Mouse (Mus musculus) thymus, adult 18-20 months (tissue): ENCODE results near the gene Pip5k1c.
A peak's percentile ranks its signal among the peaks of the same experiment; 100 is the strongest.

Experiments
- DNase-seq, 2 experiments: peaks; one replicate each; pipeline ENCODE4 v3.0.0; 2022; ENCODE audit warnings: mixed read lengths in 2 of 2

Gene Pip5k1c

DNA sequence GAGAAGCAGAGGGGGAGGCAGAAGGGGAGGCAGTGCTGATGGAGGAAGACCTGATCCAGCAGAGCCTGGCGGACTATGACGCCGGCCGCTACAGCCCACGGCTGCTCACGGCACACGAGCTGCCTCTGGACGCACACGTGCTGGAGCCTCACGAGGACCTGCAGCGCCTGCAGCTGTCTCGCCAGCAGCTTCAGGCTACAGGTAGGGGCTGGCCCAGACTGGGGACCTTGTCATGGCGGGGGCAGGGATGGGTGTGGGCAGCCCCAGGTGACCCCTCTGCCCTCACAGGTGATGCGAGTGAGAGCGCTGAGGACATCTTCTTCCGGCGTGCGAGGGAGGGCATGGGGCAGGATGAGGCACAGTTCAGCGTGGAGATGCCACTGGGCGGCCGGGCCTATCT is 32.4 kb downstream of the Pip5k1c start:
- DNase-seq, result no peak

DNA sequence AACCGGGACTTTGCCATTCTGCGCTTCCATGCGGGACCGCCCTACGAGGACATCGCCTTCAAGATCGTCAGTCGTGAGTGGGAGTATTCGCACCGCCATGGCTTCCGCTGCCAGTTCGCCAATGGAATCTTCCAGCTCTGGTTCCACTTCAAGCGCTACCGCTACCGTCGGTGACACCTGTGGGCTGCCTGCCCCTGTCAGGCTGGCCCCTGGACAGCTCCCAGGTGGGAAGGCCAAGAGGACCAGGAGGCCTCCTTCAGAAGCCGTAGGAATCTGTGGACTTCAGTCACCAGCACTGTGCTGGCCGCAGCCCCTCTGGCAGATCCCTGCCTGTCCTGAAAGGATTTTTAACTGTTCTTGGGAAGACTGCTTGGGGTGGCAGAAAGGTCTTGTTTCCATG is 33.0 kb downstream of the Pip5k1c start:
- no peak for DNase-seq

DNA sequence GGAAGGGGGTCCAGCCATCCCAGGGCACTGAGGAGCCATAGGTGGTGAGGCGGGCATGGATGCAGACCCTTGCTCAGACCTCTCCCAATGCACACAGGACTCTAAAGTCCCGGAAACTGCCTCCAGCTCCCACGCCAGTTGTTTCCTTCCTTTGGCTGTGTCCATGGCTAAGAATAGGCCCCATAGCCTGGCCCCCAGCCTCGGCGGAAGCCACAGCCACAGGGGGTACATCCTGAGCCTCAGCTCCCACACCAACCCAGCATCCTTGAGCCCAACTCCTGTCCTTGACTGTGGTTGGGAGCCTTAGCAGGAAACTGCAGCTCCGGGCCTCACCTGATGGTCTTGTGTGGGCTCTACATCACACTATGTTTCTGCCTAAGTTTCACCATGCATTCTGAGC is 34.1 kb downstream of the Pip5k1c start:
- DNase-seq, result no peak

DNA sequence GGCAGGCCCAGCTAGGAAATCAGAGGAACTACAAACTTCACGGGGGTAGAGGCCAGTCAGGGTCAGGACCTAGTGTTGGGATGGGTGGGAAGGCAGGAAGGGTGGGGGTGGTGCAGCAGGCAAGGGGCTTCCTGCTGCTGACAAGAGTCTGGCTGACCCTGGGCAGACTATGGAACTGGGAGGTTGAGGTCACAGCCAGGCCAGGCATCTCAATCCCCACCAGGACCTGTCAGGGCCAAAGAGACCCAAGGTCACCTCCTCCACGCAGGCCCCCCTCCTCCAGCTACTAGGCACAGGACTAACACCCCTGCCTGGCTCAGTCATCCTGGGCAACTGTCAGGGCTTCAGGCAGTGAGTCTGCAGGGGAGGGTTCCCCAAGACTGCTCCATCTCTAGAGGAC is 35.2 kb downstream of the Pip5k1c start:
- DNase-seq, result no peak

DNA sequence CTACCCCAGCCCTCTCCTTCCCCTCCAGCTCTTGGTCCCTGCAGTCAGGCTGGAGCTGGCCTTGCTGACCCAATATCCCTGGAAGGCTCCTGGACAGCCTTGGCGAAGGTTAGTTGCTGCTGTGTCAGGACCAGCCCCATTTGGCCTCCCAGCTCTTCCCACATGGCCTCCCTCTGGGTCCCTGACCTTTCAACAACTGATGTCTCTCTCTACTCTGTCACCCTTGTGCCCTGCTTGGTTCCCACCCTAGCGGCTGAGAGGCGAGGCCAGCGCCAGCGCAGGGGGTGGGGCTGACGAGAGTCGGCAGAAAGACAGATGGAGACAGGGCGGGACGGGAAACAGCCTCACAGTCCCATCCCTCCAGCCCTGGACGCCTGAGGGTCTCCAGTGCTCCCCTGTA is 35.6 kb downstream of the Pip5k1c start, which contains the start of gene Tbxa2r:
TSS of gene Tbxa2r (plus strand) at position 346 of the 400 bp plus-strand sequence.
- peak; percentile 83 to 89 for DNase-seq

DNA sequence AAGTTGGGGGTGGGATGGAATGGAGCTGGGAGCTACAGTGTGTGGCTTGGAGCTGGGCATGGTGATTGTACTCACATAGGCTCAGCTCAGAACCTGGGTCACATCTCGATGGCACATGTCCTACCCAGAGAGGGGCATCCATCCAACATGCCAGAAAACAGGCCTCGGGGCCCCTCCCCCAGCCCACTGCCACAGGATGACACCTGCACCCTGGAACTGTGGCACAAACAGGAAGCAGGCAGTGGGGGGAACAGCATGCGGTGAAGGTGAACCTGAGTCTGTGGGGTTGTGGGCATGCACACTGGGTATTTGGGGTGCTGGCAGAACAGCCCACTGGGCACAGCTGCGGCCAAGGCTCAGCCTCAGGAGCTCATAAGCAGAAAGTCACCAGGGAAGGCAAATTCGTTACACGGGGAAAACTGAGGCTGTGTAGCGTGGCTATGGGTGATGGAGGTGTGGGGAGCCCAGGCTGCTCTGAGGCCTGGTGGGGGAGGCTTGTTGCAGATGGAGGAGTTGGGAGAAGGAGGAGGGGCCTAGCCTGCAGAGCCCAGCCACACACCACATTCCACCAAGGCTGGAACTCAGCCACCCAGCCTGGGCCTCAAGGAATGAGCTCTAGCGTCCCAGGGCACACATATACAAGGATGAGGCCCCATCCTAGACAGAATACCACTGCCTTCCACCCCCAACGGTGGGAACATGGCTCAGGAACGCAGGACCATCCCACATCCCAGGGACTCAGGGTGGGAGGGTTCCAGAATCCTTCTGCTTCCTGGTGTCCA is 36.6 kb downstream of the Pip5k1c start:
- DNase-seq, result peak; percentile 88 to 93

DNA sequence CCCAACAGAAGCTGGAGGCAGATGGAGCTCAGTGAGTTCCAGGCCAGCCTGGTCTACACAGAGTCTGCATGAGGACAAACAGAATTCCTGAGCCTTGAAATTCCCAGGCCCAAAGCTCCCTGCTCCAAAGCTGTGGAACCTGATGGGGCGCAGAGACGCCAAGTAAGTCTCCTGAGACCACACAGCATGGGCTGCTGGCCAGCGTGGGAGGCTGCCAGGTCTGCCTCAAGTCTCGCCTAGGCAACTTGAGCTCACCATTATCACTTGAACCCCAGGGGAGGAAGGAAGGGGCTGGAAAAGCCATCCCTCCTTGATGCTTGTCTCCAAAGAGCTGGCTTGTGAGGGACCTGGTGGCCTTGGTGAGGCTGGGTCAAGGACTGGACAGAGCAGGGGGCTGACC is 37.2 kb downstream of the Pip5k1c start:
- DNase-seq, result no peak

DNA sequence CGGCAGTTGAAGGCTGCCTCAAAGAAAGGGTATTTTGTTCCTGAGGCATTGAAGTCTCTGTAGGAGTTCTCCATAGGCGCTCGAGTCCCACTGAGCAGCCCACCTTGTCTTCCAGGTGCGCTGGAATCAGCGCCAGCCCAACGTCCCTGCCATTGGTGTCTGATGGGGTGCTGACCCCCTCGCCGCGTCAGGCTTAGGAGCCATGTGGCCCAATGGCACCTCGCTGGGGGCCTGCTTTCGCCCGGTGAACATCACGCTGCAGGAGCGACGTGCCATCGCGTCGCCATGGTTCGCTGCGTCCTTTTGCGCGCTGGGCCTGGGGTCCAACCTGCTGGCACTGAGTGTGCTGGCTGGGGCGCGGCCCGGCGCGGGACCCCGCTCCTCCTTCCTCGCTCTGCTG is 39.5 kb downstream of the Pip5k1c start:
- no peak for DNase-seq

DNA sequence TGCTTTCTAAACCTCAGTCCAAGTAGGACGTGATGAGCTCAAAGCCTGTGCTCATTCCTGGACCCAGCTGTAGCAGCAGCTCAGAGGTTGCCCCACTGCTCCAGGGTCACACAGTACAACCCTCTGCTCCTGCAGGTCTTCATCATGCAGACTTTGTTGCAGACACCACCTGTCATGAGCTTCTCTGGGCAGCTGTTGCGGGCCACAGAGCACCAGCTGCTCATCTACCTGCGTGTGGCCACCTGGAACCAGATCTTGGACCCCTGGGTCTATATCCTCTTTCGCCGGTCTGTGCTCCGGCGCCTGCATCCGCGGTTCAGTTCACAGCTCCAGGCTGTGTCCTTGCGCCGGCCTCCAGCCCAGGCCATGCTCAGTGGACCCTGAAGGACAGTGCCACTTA is 41.6 kb downstream of the Pip5k1c start:
- DNase-seq, result no peak

DNA sequence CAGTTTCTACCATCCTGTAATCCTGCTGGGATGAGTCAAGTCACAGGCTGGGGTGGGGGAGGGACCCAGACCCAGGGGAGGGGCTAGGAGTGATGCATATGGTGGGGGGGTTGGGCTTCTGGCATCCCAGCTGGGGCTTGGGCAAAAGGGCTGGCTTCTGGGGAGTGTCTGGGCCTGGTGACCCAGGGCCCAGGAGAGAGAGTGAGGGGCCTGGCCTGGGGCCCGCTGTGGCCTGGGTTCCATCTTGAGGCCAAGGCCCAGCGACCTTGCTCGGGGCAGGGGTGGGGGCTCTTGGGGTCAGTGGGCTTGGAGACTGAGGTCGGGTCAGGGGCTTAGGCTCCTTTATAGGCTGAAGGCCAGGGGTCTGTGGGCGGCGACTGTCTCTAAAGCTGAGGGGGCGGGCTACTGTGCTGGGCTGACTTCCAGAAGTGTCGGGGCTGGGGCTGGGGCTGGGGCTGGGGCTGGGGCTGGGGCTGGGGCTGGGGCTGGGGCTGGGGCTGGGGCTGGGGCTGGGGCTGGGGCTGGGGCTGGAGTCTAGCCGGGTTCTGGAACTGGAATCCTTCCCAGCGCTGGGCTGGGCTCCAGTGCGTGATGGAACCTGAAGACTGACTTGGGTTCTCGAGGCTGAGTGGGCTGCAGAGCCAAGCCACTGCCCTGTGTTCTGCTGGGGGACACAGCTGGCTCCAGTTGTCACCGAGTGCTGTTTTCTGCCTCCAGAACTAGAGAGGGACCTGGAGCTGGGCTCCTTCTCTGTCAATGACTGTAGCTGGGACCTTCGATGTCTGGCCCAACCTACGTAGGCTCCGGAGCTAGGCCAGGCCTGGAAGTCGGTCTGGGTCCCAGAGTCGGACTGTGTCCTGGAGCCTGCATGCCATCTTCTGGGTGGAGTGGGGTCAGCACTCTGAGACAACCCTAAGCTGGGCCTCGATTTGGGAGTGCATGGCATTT is 42.9 kb downstream of the Pip5k1c start:
- DNase-seq, result no peak

DNA sequence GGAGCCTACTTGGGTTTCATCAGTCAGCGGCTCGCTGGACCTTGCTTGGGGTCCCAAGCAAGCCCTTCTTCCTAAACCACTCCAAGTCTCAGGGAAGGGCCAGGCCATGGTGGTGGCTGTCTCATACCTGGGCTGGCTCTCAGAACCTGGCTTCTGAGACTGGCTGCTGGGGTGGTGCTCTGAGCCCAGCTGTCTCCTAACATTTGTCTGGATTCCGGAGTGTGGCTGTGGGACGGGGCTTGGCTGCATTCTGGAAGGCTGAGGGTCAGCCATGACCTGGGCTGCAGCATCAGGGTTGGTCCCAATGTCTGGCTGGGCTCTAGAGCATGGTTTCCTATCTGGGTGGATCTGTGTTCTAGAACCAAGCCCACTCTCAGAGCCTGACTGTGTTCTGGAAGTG is 43.8 kb downstream of the Pip5k1c start:
- no peak for DNase-seq

DNA sequence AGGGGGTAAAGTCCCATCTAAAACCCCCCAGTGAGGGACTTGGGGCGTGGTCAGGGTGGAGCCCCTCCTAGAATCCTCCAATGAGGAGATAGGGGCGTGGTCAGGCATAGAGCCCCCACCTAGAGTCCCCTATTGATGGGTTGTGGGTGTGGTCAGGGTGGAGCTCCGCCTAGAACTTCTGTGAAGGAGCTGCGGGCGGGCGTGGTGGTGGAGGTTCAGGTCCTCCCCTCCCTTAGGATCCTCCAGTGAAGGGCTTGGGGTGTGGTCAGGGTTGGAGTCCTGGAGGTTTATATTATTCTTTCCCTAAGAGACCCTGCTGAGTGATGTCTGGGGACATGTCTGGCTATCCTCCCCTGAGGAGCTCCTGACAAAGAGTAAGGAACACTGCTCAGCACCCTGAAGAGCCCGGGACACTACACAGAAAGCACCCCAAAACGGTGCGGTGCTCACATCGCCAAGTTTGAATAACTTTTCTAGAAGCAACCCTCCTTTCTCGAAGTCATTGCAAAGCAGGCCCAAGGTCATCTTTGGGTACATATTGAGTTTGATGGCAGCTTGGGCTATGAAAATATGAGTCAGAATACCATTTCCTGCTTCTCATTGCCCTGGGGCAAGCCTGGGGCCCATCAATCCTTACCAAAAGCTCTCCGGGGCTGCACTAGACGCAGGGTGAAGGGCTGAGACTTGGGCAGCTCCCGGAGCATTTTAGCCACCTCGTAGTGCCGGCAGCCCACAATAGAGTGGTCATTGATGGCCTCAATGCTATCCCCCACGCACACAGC is 48.0 kb downstream of the Pip5k1c start:
- no peak for DNase-seq

DNA sequence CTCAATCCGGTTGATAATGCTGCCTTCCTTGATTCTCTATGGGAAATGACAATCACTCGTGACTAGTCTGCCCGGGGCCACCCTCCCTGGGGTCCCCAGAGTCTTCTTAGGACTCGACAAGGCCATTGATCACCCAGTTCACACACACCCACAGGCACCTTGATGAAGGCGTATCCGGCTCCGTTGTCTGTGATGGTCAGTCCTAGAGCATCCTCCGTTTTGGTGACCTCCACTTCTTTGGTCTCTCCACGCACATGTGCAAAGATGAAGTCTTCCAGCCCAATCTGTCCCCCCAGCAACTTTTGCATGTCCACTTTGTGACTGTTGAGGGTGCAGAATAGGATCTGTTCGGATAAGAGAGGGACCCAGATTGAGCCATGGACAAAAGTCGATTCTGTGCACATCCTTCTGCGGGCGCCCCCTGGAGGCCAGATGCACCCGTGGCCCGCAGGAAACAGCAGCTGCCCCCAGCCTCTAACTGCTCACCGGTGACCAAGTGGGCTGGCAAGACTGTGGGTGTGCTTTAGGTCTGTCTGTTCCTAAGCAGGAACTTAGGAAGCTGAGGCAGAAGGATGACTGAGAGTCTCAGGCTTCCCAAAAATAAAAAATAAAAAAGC is 48.7 kb downstream of the Pip5k1c start:
- peak in 1 of 2 experiments; percentile 61 for DNase-seq

DNA sequence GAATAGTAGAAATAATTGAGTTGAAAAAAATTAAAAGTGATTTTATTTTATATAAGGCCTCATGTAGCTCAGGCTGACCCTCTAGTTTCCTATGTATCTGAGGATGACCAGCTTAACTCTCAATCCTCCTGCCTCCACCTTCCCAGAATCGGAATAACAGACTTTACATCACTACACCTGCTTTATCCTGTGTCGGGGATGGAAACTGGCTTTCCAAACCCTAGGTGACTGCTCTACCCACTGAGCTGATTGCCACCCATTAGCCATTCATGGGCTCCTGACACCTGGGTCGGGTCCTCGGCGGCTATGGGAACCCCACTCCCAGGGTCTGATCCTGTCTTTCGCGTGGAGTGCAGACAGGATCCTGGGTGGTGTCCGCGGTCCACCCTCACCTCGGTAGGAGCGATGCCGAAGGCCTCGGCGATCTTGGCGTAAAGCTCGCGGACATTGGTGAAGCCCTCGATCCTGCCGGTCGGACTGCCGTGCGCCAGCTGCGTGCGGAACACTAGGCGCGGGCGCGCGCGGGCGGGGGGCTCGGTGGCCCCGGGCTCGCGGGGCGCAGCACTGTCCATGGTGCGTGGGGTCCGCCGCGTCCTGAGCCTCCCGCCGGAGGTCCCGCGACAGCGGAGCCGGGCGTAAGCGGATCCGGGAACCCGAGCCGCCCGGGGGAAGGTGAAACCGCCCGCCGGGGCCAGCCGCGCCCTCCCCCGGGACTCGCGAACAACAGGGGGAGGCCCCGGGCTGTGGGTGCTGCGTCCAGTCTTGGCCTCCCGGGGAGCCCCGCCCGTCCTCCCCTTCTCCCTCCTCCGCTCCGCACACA is 50.1 kb downstream of the Pip5k1c start, which contains the start of gene Gipc3:
TSS of gene Gipc3 (minus strand) at position 581 of the 820 bp plus-strand sequence.
- no peak for DNase-seq

DNA sequence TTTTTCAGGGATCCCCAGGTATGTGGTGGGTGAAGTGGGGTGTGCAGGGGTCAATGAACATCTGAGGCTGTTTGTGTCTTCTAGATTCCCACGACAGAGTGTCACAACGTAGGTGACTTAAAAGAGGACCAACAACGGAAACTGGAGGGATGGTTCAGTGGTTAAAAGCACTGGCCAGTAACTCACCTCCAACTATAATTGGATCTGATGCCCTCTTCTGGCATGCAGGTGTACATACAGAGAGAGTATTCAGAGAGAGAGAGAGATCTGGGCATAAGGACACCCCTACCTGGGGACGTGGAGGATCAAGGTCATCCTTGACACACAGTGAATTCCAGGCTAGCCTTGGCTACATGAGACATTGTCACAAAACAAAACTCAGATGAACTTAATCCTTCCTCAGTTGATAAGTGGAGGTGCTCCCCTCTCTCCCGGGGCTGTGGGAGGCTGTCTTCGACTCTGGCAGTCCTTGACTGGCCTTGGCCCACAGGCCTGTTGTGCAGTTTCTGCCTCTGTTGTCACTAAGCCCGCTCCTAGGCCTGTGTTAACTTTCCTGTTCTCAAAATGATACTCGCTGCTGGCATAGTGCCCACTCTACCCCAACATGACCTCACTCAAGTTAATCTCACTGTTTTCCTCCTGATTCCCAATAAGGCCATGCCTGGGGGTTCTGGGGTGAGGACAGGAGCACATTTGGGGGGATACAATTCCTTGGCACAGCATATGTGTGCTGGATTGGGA is 51.8 kb downstream of the Pip5k1c start:
- DNase-seq, result no peak

DNA sequence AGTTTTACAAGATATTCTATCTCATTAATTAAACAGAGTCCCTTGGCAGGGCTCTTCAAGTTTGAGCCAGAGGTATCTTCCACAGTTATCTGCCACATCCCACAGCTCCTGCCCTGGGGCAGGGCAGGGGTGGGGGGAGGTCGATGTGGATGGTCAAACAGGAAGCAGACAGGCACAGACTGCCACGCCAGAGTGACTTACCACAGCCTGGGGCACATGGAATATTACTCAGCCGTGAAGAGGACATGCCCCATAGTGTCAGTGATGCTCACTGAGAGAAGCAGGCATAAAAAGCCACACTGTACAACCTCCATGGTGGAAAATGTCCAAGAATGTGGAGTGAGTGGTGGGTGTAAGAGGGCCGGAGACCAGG is 52.4 kb downstream of the Pip5k1c start:
- DNase-seq, result no peak

DNA sequence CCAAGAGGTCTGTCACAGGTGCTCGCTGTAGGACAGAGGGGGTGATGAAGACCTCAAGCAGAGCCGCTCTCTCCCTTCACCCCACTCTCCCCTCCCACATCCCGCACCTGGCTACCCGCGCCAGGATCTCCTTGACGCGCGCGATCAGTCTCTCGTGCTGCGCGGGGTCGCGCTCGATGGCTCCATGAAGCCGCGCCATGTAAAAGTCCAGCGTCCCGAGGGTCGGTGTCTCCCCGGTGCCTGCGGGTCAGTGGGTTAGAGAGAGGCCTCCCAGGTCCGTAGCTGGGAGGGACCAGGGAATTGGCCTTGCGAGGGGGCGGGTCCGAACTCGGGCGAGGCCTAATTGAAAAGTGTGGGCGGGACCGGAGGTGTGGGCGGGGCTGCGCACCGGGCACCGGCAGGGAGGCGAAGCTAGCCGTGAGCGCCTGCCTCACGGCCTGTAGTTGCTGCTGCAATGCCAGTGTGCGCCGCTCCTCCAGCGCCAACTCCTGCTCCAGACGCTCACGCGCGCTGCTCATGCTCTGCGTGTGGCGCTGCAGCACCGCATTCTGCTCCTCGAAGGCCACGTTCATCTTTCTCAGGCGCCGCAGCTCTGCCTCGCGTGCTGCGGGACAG is 53.8 kb downstream of the Pip5k1c start:
- no peak for DNase-seq

DNA sequence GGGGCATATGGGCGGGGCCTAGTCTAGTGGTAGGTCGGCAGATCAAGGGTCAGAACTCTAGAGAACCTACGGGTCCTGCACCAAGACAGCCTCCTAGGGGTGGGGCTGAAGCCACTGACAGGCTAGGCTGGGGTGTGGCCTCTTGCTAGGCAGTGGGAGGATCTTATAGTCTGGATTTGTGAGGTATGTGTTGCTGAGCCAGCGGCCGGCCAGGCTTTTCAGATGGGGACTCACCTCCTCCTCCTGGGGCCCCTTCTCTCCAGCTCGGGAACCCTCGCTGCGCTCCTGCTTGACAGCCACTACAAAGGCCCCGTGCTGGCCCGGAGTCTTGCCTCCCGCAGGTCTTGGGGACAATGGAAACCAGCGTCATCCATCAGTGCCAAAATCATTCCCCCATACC is 56.4 kb downstream of the Pip5k1c start:
- DNase-seq, result no peak

DNA sequence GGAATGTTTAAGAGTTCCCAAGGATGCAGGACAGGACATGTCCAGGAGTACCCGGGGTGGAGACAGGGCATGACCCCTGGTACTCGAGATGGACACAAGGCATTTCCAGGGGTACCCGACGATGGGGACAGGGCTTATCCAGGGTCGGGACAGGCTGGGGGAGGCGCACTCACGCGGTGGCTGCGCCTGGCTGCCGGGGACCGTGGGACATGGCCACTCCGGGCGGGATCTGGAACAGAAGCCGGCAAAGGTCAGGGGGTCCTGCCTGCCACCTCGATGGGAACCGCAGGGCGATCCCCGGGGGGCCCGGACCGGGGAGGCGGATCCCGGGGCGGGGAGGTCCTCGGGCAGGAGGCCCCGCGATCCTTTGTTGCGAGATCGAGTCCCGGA is 57.2 kb downstream of the Pip5k1c start:
- DNase-seq, result no peak

DNA sequence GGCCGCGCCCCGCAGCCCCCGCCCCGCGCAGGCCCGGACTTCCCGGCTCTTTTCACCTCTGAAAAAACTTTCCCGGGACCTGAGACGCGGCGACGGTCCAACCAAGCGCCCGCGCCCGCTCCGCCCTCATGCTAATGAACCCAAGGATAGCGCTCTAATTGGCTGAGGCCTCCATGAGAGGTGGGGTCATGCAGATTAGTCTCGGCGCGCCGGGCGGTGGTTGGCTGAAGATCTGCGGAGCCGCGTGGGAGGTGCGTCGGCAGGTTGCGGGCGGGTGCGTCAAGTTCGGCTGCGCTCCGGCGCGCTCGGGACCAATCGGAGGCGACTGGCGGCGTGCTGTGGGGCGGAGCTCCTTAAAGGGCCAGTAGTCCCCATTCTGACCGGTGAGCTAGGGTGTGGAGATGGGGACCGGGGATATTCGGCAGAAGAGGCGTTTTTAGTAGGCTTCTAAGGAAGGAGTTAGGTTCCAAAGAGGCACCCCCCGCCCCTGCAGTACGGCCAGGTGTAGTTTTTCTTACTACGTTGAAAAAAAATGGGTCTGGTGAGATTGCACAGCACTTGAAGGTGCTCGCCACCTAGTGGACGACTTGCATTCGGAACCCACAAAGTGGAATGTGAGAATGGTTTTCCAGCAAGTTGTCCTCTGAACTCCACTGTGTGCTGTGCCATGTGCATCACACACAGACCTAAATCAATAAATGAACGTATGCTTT is 57.7 kb downstream of the Pip5k1c start, which contains the start of gene Hmg20b:
TSS of gene Hmg20b (minus strand) at position 130 of the 713 bp plus-strand sequence.
- DNase-seq, result peak; percentile 99 to 100
